Mouse (Mus musculus): ENCODE measurements at regions not wholly inside any gene's neighbourhood (a gene's known extent, or its start where the extent isn't known, plus 50 kb on each side); places are given as distances from the start of the nearest gene placed in this dataset.

GRCm38 (mm10) chr12:106128944-106129724 is 119.1 kb downstream of the Vrk1 start:
- TF ChIP-seq POLR2A (IDR thresholded peaks at IDR 0.05; ENCODE audit: borderline replicate concordance, insufficient read depth, low read length) (no peak), CTCF (IDR thresholded peaks at IDR 0.05; ENCODE audit: borderline replicate concordance, insufficient read depth, low read depth, low read length) (no peak)

GRCm38 (mm10) chr12:106130071-106130676 is 120.1 kb downstream of the Vrk1 start:
- H3K4me1 ChIP-seq (ENCODE audit: control insufficient read depth, insufficient read depth, low read length): no peaks in the 10 kb centered on the region
- no peak overlapping the region for H3K27ac ChIP-seq (ENCODE audit: insufficient read depth, low read length)
- TF ChIP-seq CTCF (IDR thresholded peaks at IDR 0.05; ENCODE audit: borderline replicate concordance, insufficient read depth, low read depth, low read length) (no peak), POLR2A (IDR thresholded peaks at IDR 0.05; ENCODE audit: borderline replicate concordance, insufficient read depth, low read length) (no peak)
- H3K4me3 ChIP-seq (replicated peaks; ENCODE audit: insufficient read depth, low read depth, low read length): no peak overlapping the region
- H3K27me3 ChIP-seq (ENCODE audit: control insufficient read depth, insufficient read depth, low read length): no peaks in the 10 kb centered on the region
- DNase-seq: no peak
- WGBS: 43% methylated on average over 11 of the region's 11 CpGs

More at GRCm38 (mm10) chr12:106128944-106129724, 119.1 kb downstream of the Vrk1 start:
- H3K27me3 ChIP-seq (ENCODE audit: control insufficient read depth, insufficient read depth, low read length): no peaks in the 10 kb centered on the region
- no peak overlapping the region for H3K27ac ChIP-seq (ENCODE audit: insufficient read depth, low read length)
- H3K4me3 ChIP-seq (replicated peaks; ENCODE audit: insufficient read depth, low read depth, low read length): no peak overlapping the region
- no peak for DNase-seq
- no peaks in the 10 kb centered on the region for H3K4me1 ChIP-seq (ENCODE audit: control insufficient read depth, insufficient read depth, low read length)
- WGBS: 86% methylated on average over 23 of the region's 23 CpGs

- Histone ChIP-seq H3K27ac (ENCODE audit: insufficient read depth, low read length) (no peak overlapping the region), H3K4me1 (ENCODE audit: control insufficient read depth, insufficient read depth, low read length) (no peaks in the 10 kb centered on the region), H3K27me3 (ENCODE audit: control insufficient read depth, insufficient read depth, low read length) (no peaks in the 10 kb centered on the region), H3K4me3 (replicated peaks; ENCODE audit: insufficient read depth, low read depth, low read length) (no peak overlapping the region)
- 96% methylated on average over 8 of the region's 8 CpGs for WGBS
- TF ChIP-seq POLR2A (IDR thresholded peaks at IDR 0.05; ENCODE audit: borderline replicate concordance, insufficient read depth, low read length) (no peak), CTCF (IDR thresholded peaks at IDR 0.05; ENCODE audit: borderline replicate concordance, insufficient read depth, low read depth, low read length) (no peak)
- no peak for DNase-seq
Measured at GRCm38 (mm10) chr12:106132715-106133114, 122.7 kb downstream of the Vrk1 start.

- 90% methylated on average over 15 of the region's 15 CpGs for WGBS
- no peak overlapping the region for H3K27ac ChIP-seq (ENCODE audit: insufficient read depth, low read length)
- TF ChIP-seq CTCF (IDR thresholded peaks at IDR 0.05; ENCODE audit: borderline replicate concordance, insufficient read depth, low read depth, low read length) (no peak), POLR2A (IDR thresholded peaks at IDR 0.05; ENCODE audit: borderline replicate concordance, insufficient read depth, low read length) (no peak)
- H3K4me1 ChIP-seq (ENCODE audit: control insufficient read depth, insufficient read depth, low read length): no peaks in the 10 kb centered on the region
- H3K4me3 ChIP-seq (replicated peaks; ENCODE audit: insufficient read depth, low read depth, low read length): no peak overlapping the region
- H3K27me3 ChIP-seq (ENCODE audit: control insufficient read depth, insufficient read depth, low read length): no peaks in the 10 kb centered on the region
- DNase-seq: no peak
Measured at GRCm38 (mm10) chr12:106138466-106138865, 128.4 kb downstream of the Vrk1 start.

- H3K27ac ChIP-seq (ENCODE audit: insufficient read depth, low read length): no peak overlapping the region
- H3K4me1 ChIP-seq (ENCODE audit: control insufficient read depth, insufficient read depth, low read length): no peaks in the 10 kb centered on the region
- no peak overlapping the region for H3K4me3 ChIP-seq (replicated peaks; ENCODE audit: insufficient read depth, low read depth, low read length)
- H3K27me3 ChIP-seq (ENCODE audit: control insufficient read depth, insufficient read depth, low read length): no peaks in the 10 kb centered on the region
- DNase-seq: no peak
- 86% methylated on average over 11 of the region's 11 CpGs for WGBS
- TF ChIP-seq CTCF (IDR thresholded peaks at IDR 0.05; ENCODE audit: borderline replicate concordance, insufficient read depth, low read depth, low read length): no peak
- TF ChIP-seq POLR2A (IDR thresholded peaks at IDR 0.05; ENCODE audit: borderline replicate concordance, insufficient read depth, low read length): no peak
Measured at GRCm38 (mm10) chr12:106139491-106139890, 129.5 kb downstream of the Vrk1 start.

- Histone ChIP-seq H3K27me3 (ENCODE audit: control insufficient read depth, insufficient read depth, low read length) (no peaks in the 10 kb centered on the region), H3K27ac (ENCODE audit: insufficient read depth, low read length) (no peak overlapping the region), H3K4me3 (replicated peaks; ENCODE audit: insufficient read depth, low read depth, low read length) (no peak overlapping the region), H3K4me1 (ENCODE audit: control insufficient read depth, insufficient read depth, low read length) (no peaks in the 10 kb centered on the region)
- DNase-seq: no peak
- no peak for TF ChIP-seq POLR2A (IDR thresholded peaks at IDR 0.05; ENCODE audit: borderline replicate concordance, insufficient read depth, low read length)
- TF ChIP-seq CTCF (IDR thresholded peaks at IDR 0.05; ENCODE audit: borderline replicate concordance, insufficient read depth, low read depth, low read length): no peak
- WGBS: 79% methylated on average over 5 of the region's 5 CpGs
Measured at GRCm38 (mm10) chr12:106139927-106140326, 129.9 kb downstream of the Vrk1 start.

GRCm38 (mm10) chr12:106140671-106141070 is 130.6 kb downstream of the Vrk1 start:
- 58% methylated on average over 8 of the region's 8 CpGs for WGBS
- DNase-seq: no peak
- Histone ChIP-seq H3K27ac (ENCODE audit: insufficient read depth, low read length) (no peak overlapping the region), H3K4me1 (ENCODE audit: control insufficient read depth, insufficient read depth, low read length) (no peaks in the 10 kb centered on the region), H3K4me3 (replicated peaks; ENCODE audit: insufficient read depth, low read depth, low read length) (no peak overlapping the region), H3K27me3 (ENCODE audit: control insufficient read depth, insufficient read depth, low read length) (no peaks in the 10 kb centered on the region)
- TF ChIP-seq CTCF (IDR thresholded peaks at IDR 0.05; ENCODE audit: borderline replicate concordance, insufficient read depth, low read depth, low read length) (no peak), POLR2A (IDR thresholded peaks at IDR 0.05; ENCODE audit: borderline replicate concordance, insufficient read depth, low read length) (no peak)

GRCm38 (mm10) chr12:106143548-106143947 is 133.5 kb downstream of the Vrk1 start:
- WGBS: 82% methylated on average over 3 of the region's 3 CpGs
- Histone ChIP-seq H3K4me3 (replicated peaks; ENCODE audit: insufficient read depth, low read depth, low read length) (no peak overlapping the region), H3K27ac (ENCODE audit: insufficient read depth, low read length) (no peak overlapping the region), H3K4me1 (ENCODE audit: control insufficient read depth, insufficient read depth, low read length) (no peaks in the 10 kb centered on the region), H3K27me3 (ENCODE audit: control insufficient read depth, insufficient read depth, low read length) (no peaks in the 10 kb centered on the region)
- TF ChIP-seq CTCF (IDR thresholded peaks at IDR 0.05; ENCODE audit: borderline replicate concordance, insufficient read depth, low read depth, low read length) (no peak), POLR2A (IDR thresholded peaks at IDR 0.05; ENCODE audit: borderline replicate concordance, insufficient read depth, low read length) (no peak)
- DNase-seq: no peak

Data from cerebellum, adult 2 months (tissue).